Mouse (Mus musculus) limb, embryonic 11.5 days (tissue): ENCODE data around the gene Atg7. TPM values are rescaled to one million over a fixed set of nuclear protein-coding genes. Genes with fewer than 3 reads are reported as not detected.

Source experiments
- ATAC-seq: fragments of 200-750 bp; cut with Nextera tagmentation; 2 replicates; pipeline ENCODE4 v1.8.0; 2017; ENCODE audit warnings: low read depth; ENCODE audit not compliant: insufficient number of reproducible peaks, low FRiP score, low TSS enrichment
- DNase-seq: peaks from one replicate; pipeline ENCODE4 v3.0.0-alpha.2; 2015; ENCODE audit warnings: low spot score
- H3K27ac ChIP-seq: fragments of 300-500 bp; sonication (generic); replicated peaks from 2 replicates; pipeline ENCODE4 v1.5.1; 2014; ENCODE audit warnings: low read depth, mild to moderate bottlenecking, low read length
- H3K27me3 ChIP-seq: fragments of 300-500 bp; sonication (generic); 2 replicates; pipeline ENCODE4 v1.6.1; 2014; ENCODE audit warnings: mild to moderate bottlenecking, low read length, mixed read lengths; ENCODE audit not compliant: control insufficient read depth, insufficient read depth
- H3K36me3 ChIP-seq: fragments of 300-500 bp; sonication (generic); 2 replicates; pipeline ENCODE4 v1.6.1; 2014; ENCODE audit warnings: mild to moderate bottlenecking, low read length, moderate library complexity, mixed read lengths; ENCODE audit not compliant: control insufficient read depth, insufficient read depth
- H3K4me1 ChIP-seq: fragments of 300-500 bp; sonication (generic); 2 replicates; pipeline ENCODE4 v1.6.1; 2014; ENCODE audit warnings: low read length, mixed read lengths; ENCODE audit not compliant: control insufficient read depth, insufficient read depth
- H3K4me2 ChIP-seq: fragments of 300-500 bp; sonication (generic); 2 replicates; pipeline ENCODE4 v1.6.1; 2014; ENCODE audit warnings: low read depth, mild to moderate bottlenecking, moderate library complexity; ENCODE audit not compliant: severe bottlenecking
- H3K4me3 ChIP-seq: fragments of 300-500 bp; sonication (generic); 2 replicates; pipeline ENCODE4 v1.5.1; 2014; ENCODE audit warnings: low read depth, low read length
- H3K9ac ChIP-seq: fragments of 300-500 bp; sonication (generic); 2 replicates; pipeline ENCODE4 v1.6.1; 2014; ENCODE audit warnings: mild to moderate bottlenecking, low read length
- H3K9me3 ChIP-seq: fragments of 300-500 bp; sonication (generic); 2 replicates; pipeline ENCODE4 v1.6.1; 2016; ENCODE audit warnings: low read length; ENCODE audit not compliant: control insufficient read depth
- WGBS: fragments of 180-500 bp; shearing (Covaris S2); extraction: QIAGEN DNeasy Blood & Tissue Kit; methylation state at CpG from one replicate; pipeline ENCODE4 v1.1.7; 2014; 5-methylcytosine and 5-hydroxymethylcytosine counted together
- polyA plus RNA-seq: library from polyadenylated mRNA; unstranded; fragments of >200 nt; fragmentation: Nextera tagmentation; extraction: Ambion mirVana; gene quantifications from 2 replicates; pipeline ENCODE4 v1.2.1, GENCODE M21; 2014

Gene Atg7
- polyA plus RNA-seq, 1 experiment from 2014 or later: 18.9 TPM

GRCm38 (mm10) chr6:114852739-114853138 is 209.8 kb downstream of the Atg7 start:
- ATAC-seq (peak; percentile 13; the same call in 1 of the 2 replicates), DNase-seq (no peak)
- H3K9ac ChIP-seq: no peak overlapping the region
- H3K9me3 ChIP-seq: no peaks in the 10 kb centered on the region
- H3K36me3 ChIP-seq: no peaks in the 10 kb centered on the region
- no peak overlapping the region for H3K4me3 ChIP-seq
- H3K27ac ChIP-seq: no peak overlapping the region
- 14% methylated on average over 3 of the region's 3 CpGs for WGBS
- no peaks in the 10 kb centered on the region for H3K27me3 ChIP-seq
- no peak overlapping the region for H3K4me2 ChIP-seq
- peaks cover 41% of the 10 kb centered on the region for H3K4me1 ChIP-seq

- H3K27ac ChIP-seq: no peak overlapping the region
- WGBS: 47% methylated on average over 2 of the region's 2 CpGs
Observed at GRCm38 (mm10) chr6:114854368-114854767, 211.5 kb downstream of the Atg7 start.

GRCm38 (mm10) chr6:114855644-114856043 is 212.7 kb downstream of the Atg7 start:
- H3K27ac ChIP-seq: no peak overlapping the region

More at GRCm38 (mm10) chr6:114854368-114854767, 211.5 kb downstream of the Atg7 start:
- no peak overlapping the region for H3K9ac ChIP-seq
- ATAC-seq (0 out of 2 replicates have a peak, but pooled peaks have one; percentile 29), DNase-seq (no peak)
- no peak overlapping the region for H3K4me2 ChIP-seq
- no peaks in the 10 kb centered on the region for H3K9me3 ChIP-seq
- peaks cover 4% of the 10 kb centered on the region; the same call in 1 of the 2 replicates for H3K36me3 ChIP-seq
- H3K4me1 ChIP-seq: peaks cover 37% of the 10 kb centered on the region
- H3K4me3 ChIP-seq: no peak overlapping the region
- H3K27me3 ChIP-seq: no peaks in the 10 kb centered on the region

GRCm38 (mm10) chr6:114856501-114856900 is 213.6 kb downstream of the Atg7 start:
- ATAC-seq (no peak), DNase-seq (no peak)
- no peaks in the 10 kb centered on the region for H3K27me3 ChIP-seq
- no peaks in the 10 kb centered on the region for H3K9me3 ChIP-seq
- no peak overlapping the region for H3K4me3 ChIP-seq
- H3K27ac ChIP-seq: no peak overlapping the region
- peaks cover 14% of the 10 kb centered on the region; the same call in 1 of the 2 replicates for H3K36me3 ChIP-seq
- H3K4me1 ChIP-seq: peaks cover 35% of the 10 kb centered on the region
- 69% methylated on average over 4 of the region's 4 CpGs for WGBS
- no peak overlapping the region for H3K9ac ChIP-seq
- no peak overlapping the region for H3K4me2 ChIP-seq

More at GRCm38 (mm10) chr6:114855644-114856043, 212.7 kb downstream of the Atg7 start:
- WGBS: 64% methylated on average over 3 of the region's 3 CpGs
- Histone ChIP-seq H3K36me3 (peaks cover 7% of the 10 kb centered on the region; the same call in 1 of the 2 replicates), H3K4me3 (no peak overlapping the region), H3K27me3 (no peaks in the 10 kb centered on the region), H3K4me1 (peaks cover 37% of the 10 kb centered on the region), H3K9ac (no peak overlapping the region), H3K4me2 (no peak overlapping the region), H3K9me3 (no peaks in the 10 kb centered on the region)
- ATAC-seq (no peak), DNase-seq (no peak)

GRCm38 (mm10) chr6:114857996-114858721 is 215.3 kb downstream of the Atg7 start:
- 79% methylated on average over 3 of the region's 3 CpGs for WGBS
- no peak overlapping the region for H3K4me2 ChIP-seq
- peaks cover 20% of the 10 kb centered on the region; the same call in 1 of the 2 replicates for H3K36me3 ChIP-seq
- ATAC-seq (no peak), DNase-seq (no peak)
- peaks cover 25% of the 10 kb centered on the region for H3K4me1 ChIP-seq
- H3K4me3 ChIP-seq: no peak overlapping the region
- H3K27ac ChIP-seq: no peak overlapping the region
- H3K9me3 ChIP-seq: no peaks in the 10 kb centered on the region
- no peaks in the 10 kb centered on the region for H3K27me3 ChIP-seq
- no peak overlapping the region for H3K9ac ChIP-seq

- Histone ChIP-seq H3K9me3 (no peaks in the 10 kb centered on the region), H3K27me3 (no peaks in the 10 kb centered on the region), H3K27ac (no peak overlapping the region), H3K4me1 (peaks cover 22% of the 10 kb centered on the region), H3K4me2 (no peak overlapping the region), H3K36me3 (peaks cover 22% of the 10 kb centered on the region; the same call in 1 of the 2 replicates), H3K9ac (no peak overlapping the region), H3K4me3 (no peak overlapping the region)
- no peak for DNase-seq
- whole genome bisulfite sequencing: 91% methylated on average over 4 of the region's 4 CpGs
- no peak for ATAC-seq
Observed at GRCm38 (mm10) chr6:114858722-114859053, 215.8 kb downstream of the Atg7 start.

GRCm38 (mm10) chr6:114860677-114861568 is 218.0 kb downstream of the Atg7 start:
- Histone ChIP-seq H3K27me3 (no peaks in the 10 kb centered on the region), H3K4me2 (no peak overlapping the region), H3K4me3 (no peak overlapping the region), H3K4me1 (0 out of 2 replicates have a peak, but pooled peaks cover 6% of the 10 kb centered on the region), H3K27ac (no peak overlapping the region), H3K9me3 (no peaks in the 10 kb centered on the region), H3K9ac (no peak overlapping the region), H3K36me3 (peaks cover 23% of the 10 kb centered on the region; the same call in 1 of the 2 replicates)
- DNase-seq: no peak
- WGBS: 90% methylated on average over 14 of the region's 14 CpGs
- ATAC-seq: no peak

- no peak overlapping the region for H3K4me3 ChIP-seq
- no peak overlapping the region for H3K9ac ChIP-seq
- ATAC-seq: no peak
- no peak for DNase-seq
- H3K9me3 ChIP-seq: no peaks in the 10 kb centered on the region
- no peaks in the 10 kb centered on the region for H3K27me3 ChIP-seq
- H3K4me2 ChIP-seq: no peak overlapping the region
- 0 out of 2 replicates have a peak, but pooled peaks cover 4% of the 10 kb centered on the region for H3K4me1 ChIP-seq
- no peak overlapping the region for H3K27ac ChIP-seq
- 87% methylated on average over 9 of the region's 9 CpGs for WGBS
- peaks cover 23% of the 10 kb centered on the region; the same call in 1 of the 2 replicates for H3K36me3 ChIP-seq
Observed at GRCm38 (mm10) chr6:114861591-114861990, 218.7 kb downstream of the Atg7 start.
